Mouse (Mus musculus) heart, postnatal 10 days (tissue): ENCODE measurements at regions not wholly inside any gene's neighbourhood (a gene's known extent, or its start where the extent isn't known, plus 50 kb on each side); places are given as distances from the start of the nearest gene placed in this dataset.
A peak's percentile ranks its signal among the peaks of the same experiment; 100 is the strongest.

Experiments
- DNase-seq, 2 experiments: peaks; one replicate each; pipeline ENCODE4 v3.0.0; 2021
- intact Hi-C: fragments of 180-260 bp; cut with DNase I; formaldehyde crosslinking; loops from one replicate; pipeline ENCODE4 v1.15.1; 2025

GRCm38 (mm10) chr16:39650616-39651015, 333.5 kb upstream of the Lsamp start:
- intact Hi-C loops, result no loop called here
- no peak for DNase-seq

GRCm38 (mm10) chr16:39667905-39668304, 316.3 kb upstream of the Lsamp start:
- intact Hi-C loops, result no loop called here
- no peak for DNase-seq

GRCm38 (mm10) chr16:39672096-39672985, 311.8 kb upstream of the Lsamp start:
- DNase-seq, result no peak
- intact Hi-C loops, result no loop called here

GRCm38 (mm10) chr16:39675775-39676174, 308.4 kb upstream of the Lsamp start:
- intact Hi-C loops, result no loop called here
- no peak for DNase-seq

- intact Hi-C loops, result no loop called here
- no peak for DNase-seq
Measured at GRCm38 (mm10) chr16:39678285-39678684, 305.9 kb upstream of the Lsamp start.

- intact Hi-C loops, result no loop called here
- DNase-seq, result peak; percentile 45 to 69
Measured at GRCm38 (mm10) chr16:39693061-39693460, 291.1 kb upstream of the Lsamp start.

GRCm38 (mm10) chr16:39695855-39696254, 288.3 kb upstream of the Lsamp start:
- DNase-seq, result peak; percentile 23 to 38
- intact Hi-C loops, result no loop called here

GRCm38 (mm10) chr16:39699201-39699600, 285.0 kb upstream of the Lsamp start:
- intact Hi-C loops, result no loop called here
- no peak for DNase-seq

GRCm38 (mm10) chr16:39706131-39706530, 278.0 kb upstream of the Lsamp start:
- intact Hi-C loops, result no loop called here
- peak in 1 of 2 experiments; percentile 13 for DNase-seq

GRCm38 (mm10) chr16:39709387-39710039, 274.6 kb upstream of the Lsamp start:
- intact Hi-C loops, result no loop called here
- DNase-seq, result no peak

- intact Hi-C loops, result no loop called here
- peak; percentile 24 to 42 for DNase-seq
Measured at GRCm38 (mm10) chr16:39727586-39727985, 256.6 kb upstream of the Lsamp start.

- no peak for DNase-seq
- intact Hi-C loops, result no loop called here
Measured at GRCm38 (mm10) chr16:39746041-39746736, 238.0 kb upstream of the Lsamp start.

- intact Hi-C loops, result no loop called here
- DNase-seq, result no peak
Measured at GRCm38 (mm10) chr16:39751748-39752147, 232.4 kb upstream of the Lsamp start.

GRCm38 (mm10) chr16:39801063-39801462, 183.1 kb upstream of the Lsamp start:
- intact Hi-C loops, result no loop called here
- no peak for DNase-seq

- intact Hi-C loops, result no loop called here
- DNase-seq, result no peak
Measured at GRCm38 (mm10) chr16:39820131-39820530, 164.0 kb upstream of the Lsamp start.

GRCm38 (mm10) chr16:39834241-39834640, 149.9 kb upstream of the Lsamp start:
- intact Hi-C loops, result no loop called here
- no peak for DNase-seq

- no peak for DNase-seq
- intact Hi-C loops, result no loop called here
Measured at GRCm38 (mm10) chr16:39881525-39881924, 102.6 kb upstream of the Lsamp start.

GRCm38 (mm10) chr16:39887944-39888343, 96.2 kb upstream of the Lsamp start:
- intact Hi-C loops, result no loop called here
- DNase-seq, result no peak
